Mouse (Mus musculus): ENCODE data around the gene Actn4. TPM values are rescaled to one million over a fixed set of nuclear protein-coding genes. Genes with fewer than 3 reads are reported as not detected.

The Actn4 gene
- polyA plus RNA-seq, 1 experiment = 156 TPM

DNA sequence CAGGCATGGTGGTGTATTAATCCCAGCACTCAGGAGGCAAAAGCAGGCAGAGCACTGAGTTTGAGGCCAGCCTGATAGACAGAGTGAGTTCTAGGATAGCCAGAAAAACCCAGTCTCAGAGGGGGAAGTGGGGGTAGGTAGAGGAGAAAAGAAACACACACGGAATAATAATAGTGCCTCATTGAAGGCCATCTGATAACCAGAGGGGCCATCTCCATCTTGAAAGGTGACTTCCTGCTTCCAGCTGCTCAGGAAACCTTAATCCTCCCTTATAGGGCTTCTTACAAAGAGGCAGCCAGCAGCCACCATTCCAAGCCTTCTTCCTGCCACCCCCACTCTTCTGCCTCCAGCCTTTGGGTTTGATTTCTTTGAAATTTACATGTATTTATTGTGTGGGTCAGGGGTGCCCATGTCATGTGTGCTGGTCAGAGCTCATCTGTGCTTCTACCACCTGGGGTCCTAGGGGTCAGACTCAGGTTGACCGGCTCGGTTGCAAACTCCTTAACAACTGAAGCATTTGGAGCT is 1.3 kb upstream of the Actn4 start:
- TF ChIP-seq CTCF (IDR thresholded peaks at IDR 0.05; ENCODE audit: extremely low read depth, insufficient read depth, insufficient read length, insufficient replicate concordance) (no peak), POLR2A (IDR thresholded peaks at IDR 0.05; ENCODE audit: low read depth, low read length) (no peak)
- DNase-seq (ENCODE audit: low read depth in 1 of 2, low spot score in 2 of 2) = no peak
- Histone ChIP-seq H3K27ac (ENCODE audit: insufficient read depth, low read length) (no peak overlapping the region), H3K4me3 (ENCODE audit: extremely low read depth, insufficient read depth, insufficient read length) (no peak overlapping the region), H3K27me3 (ENCODE audit: control insufficient read depth, insufficient read depth, low read length) (no peaks in the 10 kb centered on the region), H3K4me1 (ENCODE audit: control insufficient read depth, insufficient read depth, insufficient read length) (peaks cover 6% of the 10 kb centered on the region; the same call in 1 of the 2 replicates), H3K36me3 (ENCODE audit: control insufficient read depth, insufficient read depth, low read length) (no peaks in the 10 kb centered on the region)
- WGBS = 97% methylated on average over 3 of the region's 3 CpGs

DNA sequence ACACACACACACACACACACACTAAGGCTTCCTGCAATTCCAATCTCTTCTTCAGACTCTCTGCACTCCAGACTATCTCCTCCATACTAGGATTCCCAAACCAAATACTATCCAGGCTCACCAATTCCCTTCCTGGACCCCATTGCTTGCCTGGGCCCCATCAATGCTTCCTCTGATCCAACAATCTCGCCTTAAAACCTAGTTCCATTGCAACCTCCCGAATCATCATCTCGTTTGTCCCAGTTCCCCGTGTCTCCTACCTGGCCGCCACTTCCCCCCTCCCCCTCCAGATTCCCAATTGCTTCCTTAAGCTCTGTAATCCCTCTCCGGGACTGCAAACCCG is 585 bp downstream of the Actn4 start:
- no peak for DNase-seq (ENCODE audit: low read depth in 1 of 2, low spot score in 2 of 2)
- Histone ChIP-seq H3K27ac (ENCODE audit: insufficient read depth, low read length) (peak overlapping the region; percentile 94), H3K4me3 (ENCODE audit: extremely low read depth, insufficient read depth, insufficient read length) (peak overlapping the region; percentile 99), H3K36me3 (ENCODE audit: control insufficient read depth, insufficient read depth, low read length) (no peaks in the 10 kb centered on the region), H3K4me1 (ENCODE audit: control insufficient read depth, insufficient read depth, insufficient read length) (peaks cover 6% of the 10 kb centered on the region; the same call in 1 of the 2 replicates), H3K27me3 (ENCODE audit: control insufficient read depth, insufficient read depth, low read length) (no peaks in the 10 kb centered on the region)
- no peak for TF ChIP-seq POLR2A (IDR thresholded peaks at IDR 0.05; ENCODE audit: low read depth, low read length)
- no peak for TF ChIP-seq CTCF (IDR thresholded peaks at IDR 0.05; ENCODE audit: extremely low read depth, insufficient read depth, insufficient read length, insufficient replicate concordance)
- WGBS = under 1% methylated on average over 7 of the region's 7 CpGs

DNA sequence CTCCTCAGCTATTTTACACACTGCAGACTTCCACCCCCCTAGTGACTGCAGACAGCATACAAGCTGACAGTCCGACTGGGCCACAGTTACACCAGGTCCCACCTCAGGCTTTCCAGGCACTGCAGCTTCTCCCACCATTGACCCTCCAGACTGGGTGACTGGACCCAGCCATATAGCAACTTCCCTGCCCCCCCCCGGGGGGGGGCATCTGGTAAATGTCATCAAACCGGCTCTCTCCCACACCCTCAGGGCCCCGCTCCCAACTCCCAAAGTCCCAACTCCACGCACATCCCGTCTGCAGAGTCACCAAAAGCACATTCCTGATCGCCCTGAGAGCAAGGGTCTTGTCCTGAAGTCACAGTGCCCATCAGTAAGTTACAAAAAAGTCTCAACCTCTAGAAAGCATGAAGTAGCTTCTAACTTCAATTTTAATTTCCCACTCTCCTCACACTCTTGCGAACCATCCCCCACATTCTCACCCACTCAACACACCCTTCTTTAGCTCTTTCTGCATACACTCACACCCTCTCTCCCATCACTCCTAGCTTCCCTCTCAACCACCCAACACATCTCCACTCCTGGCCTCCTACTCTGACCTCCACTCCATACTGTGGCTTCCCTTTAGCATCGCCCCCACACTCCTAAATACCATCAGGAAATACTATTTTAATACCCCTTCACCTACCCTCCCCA is 1.6 kb downstream of the Actn4 start:
- Histone ChIP-seq H3K36me3 (ENCODE audit: control insufficient read depth, insufficient read depth, low read length) (no peaks in the 10 kb centered on the region), H3K4me3 (ENCODE audit: extremely low read depth, insufficient read depth, insufficient read length) (peak overlapping the region; percentile 37; the same call in 1 of the 2 replicates), H3K27ac (ENCODE audit: insufficient read depth, low read length) (peak overlapping the region; percentile 53; the same call in 1 of the 2 replicates), H3K27me3 (ENCODE audit: control insufficient read depth, insufficient read depth, low read length) (no peaks in the 10 kb centered on the region), H3K4me1 (ENCODE audit: control insufficient read depth, insufficient read depth, insufficient read length) (peaks cover 6% of the 10 kb centered on the region; the same call in 1 of the 2 replicates)
- DNase-seq (ENCODE audit: low read depth in 1 of 2, low spot score in 2 of 2) = no peak
- TF ChIP-seq CTCF (IDR thresholded peaks at IDR 0.05; ENCODE audit: extremely low read depth, insufficient read depth, insufficient read length, insufficient replicate concordance) (no peak), POLR2A (IDR thresholded peaks at IDR 0.05; ENCODE audit: low read depth, low read length) (no peak)
- 55% methylated on average over 9 of the region's 9 CpGs for WGBS

DNA sequence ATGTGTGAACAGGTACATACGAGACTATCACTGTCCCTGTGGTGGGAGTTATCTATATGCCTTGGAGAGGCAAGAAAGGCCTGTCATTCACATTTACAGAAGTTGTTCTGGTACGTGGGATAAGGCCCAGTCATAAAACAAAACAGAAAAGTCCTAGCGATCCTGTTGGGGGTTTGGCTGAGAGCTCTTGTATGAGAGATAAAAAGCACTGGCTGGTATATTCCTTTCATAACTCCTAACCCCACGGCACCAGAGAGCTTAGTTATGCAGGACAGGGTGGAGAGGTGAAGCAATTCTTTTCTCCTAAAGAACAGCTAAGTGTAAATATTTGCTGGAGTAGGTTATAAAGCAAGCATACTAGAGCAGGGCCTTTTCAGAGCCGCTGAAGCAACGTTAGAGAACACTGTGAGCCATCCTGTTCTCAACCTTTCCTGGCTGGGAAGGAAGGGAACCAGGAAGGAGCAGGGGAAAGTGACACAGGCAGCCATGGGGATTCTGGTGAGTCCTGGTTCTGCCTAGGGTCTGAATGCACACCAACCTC is 2.6 kb downstream of the Actn4 start:
- no peaks in the 10 kb centered on the region for H3K27me3 ChIP-seq (ENCODE audit: control insufficient read depth, insufficient read depth, low read length)
- TF ChIP-seq POLR2A (IDR thresholded peaks at IDR 0.05; ENCODE audit: low read depth, low read length) = no peak
- TF ChIP-seq CTCF (IDR thresholded peaks at IDR 0.05; ENCODE audit: extremely low read depth, insufficient read depth, insufficient read length, insufficient replicate concordance) = no peak
- peaks cover 6% of the 10 kb centered on the region; the same call in 1 of the 2 replicates for H3K4me1 ChIP-seq (ENCODE audit: control insufficient read depth, insufficient read depth, insufficient read length)
- H3K27ac ChIP-seq (ENCODE audit: insufficient read depth, low read length) = no peak overlapping the region
- no peak for DNase-seq (ENCODE audit: low read depth in 1 of 2, low spot score in 2 of 2)
- no peak overlapping the region for H3K4me3 ChIP-seq (ENCODE audit: extremely low read depth, insufficient read depth, insufficient read length)
- 39% methylated on average over 6 of the region's 6 CpGs for WGBS
- H3K36me3 ChIP-seq (ENCODE audit: control insufficient read depth, insufficient read depth, low read length) = no peaks in the 10 kb centered on the region

DNA sequence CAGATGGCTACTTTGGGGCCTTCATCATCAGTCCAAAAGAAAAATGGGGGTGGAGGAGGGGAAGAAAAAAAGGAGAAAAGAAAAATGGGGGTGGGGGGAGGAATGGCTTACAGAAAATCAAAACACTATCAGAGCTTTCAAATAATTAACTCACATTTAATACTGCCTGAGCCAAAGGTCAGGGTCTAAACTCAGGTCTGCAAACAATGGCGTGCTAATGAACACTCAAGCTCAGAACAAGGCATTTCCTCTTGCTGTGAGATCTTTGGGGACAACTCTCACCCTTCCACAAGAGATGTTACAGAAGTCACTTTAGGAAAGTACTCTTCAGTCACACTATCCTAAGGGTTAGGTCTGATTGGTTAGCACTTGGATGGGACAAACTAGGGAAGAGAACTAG is 3.4 kb downstream of the Actn4 start:
- Histone ChIP-seq H3K27ac (ENCODE audit: insufficient read depth, low read length) (no peak overlapping the region), H3K4me3 (ENCODE audit: extremely low read depth, insufficient read depth, insufficient read length) (no peak overlapping the region), H3K27me3 (ENCODE audit: control insufficient read depth, insufficient read depth, low read length) (no peaks in the 10 kb centered on the region), H3K36me3 (ENCODE audit: control insufficient read depth, insufficient read depth, low read length) (no peaks in the 10 kb centered on the region), H3K4me1 (ENCODE audit: control insufficient read depth, insufficient read depth, insufficient read length) (peaks cover 6% of the 10 kb centered on the region; the same call in 1 of the 2 replicates)
- TF ChIP-seq CTCF (IDR thresholded peaks at IDR 0.05; ENCODE audit: extremely low read depth, insufficient read depth, insufficient read length, insufficient replicate concordance) = no peak
- TF ChIP-seq POLR2A (IDR thresholded peaks at IDR 0.05; ENCODE audit: low read depth, low read length) = no peak
- no peak for DNase-seq (ENCODE audit: low read depth in 1 of 2, low spot score in 2 of 2)
- 82% methylated on average over 1 of the region's 1 CpGs for WGBS

DNA sequence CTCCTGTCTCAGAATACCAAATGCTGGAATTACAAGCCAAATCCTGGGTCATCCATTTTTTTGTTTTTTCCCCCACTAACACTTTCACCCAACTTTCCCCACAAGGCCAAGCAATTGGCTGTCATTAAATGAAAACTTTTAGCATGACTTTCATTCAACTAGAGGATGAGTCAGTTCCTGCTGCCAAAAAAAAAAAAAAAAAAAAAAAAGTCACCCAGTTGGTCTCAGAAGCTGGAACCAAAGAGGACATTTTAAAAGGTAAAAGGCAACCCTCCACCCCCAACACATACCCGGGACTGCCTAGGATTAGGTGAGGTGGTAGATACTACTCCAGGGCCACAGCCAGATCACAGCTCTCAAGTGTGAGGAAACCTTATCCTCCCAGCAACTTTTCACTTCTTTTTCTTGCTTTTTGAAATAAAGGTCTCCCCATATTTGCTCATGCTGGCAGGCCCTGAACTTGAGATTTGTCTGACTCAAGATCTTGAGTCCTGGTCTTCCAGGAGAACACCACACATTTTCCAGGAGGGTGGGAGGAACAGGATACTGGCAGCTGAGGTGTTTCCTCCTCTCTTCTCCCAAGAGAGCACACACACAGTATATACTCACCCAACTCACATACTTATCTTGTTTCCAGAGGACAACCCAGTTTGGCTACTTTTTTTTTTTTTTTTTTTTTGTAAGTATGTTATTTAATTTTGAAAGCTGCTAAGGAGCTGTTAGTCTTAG is 4.0 kb downstream of the Actn4 start:
- 38% methylated on average over 1 of the region's 1 CpGs for WGBS
- no peaks in the 10 kb centered on the region for H3K36me3 ChIP-seq (ENCODE audit: control insufficient read depth, insufficient read depth, low read length)
- no peak overlapping the region for H3K27ac ChIP-seq (ENCODE audit: insufficient read depth, low read length)
- no peak overlapping the region for H3K4me3 ChIP-seq (ENCODE audit: extremely low read depth, insufficient read depth, insufficient read length)
- TF ChIP-seq POLR2A (IDR thresholded peaks at IDR 0.05; ENCODE audit: low read depth, low read length) (no peak), CTCF (IDR thresholded peaks at IDR 0.05; ENCODE audit: extremely low read depth, insufficient read depth, insufficient read length, insufficient replicate concordance) (no peak)
- no peak for DNase-seq (ENCODE audit: low read depth in 1 of 2, low spot score in 2 of 2)
- no peaks in the 10 kb centered on the region for H3K27me3 ChIP-seq (ENCODE audit: control insufficient read depth, insufficient read depth, low read length)
- peaks cover 6% of the 10 kb centered on the region; the same call in 1 of the 2 replicates for H3K4me1 ChIP-seq (ENCODE audit: control insufficient read depth, insufficient read depth, insufficient read length)
